Mouse (Mus musculus): Measurements from ENCODE around the gene Drg1.
"Not testable (repeated sequence)": the region's sequence is repeated elsewhere in the genome, so short reads cannot be mapped to it uniquely, and the experiment has no call there.

Drg1 gene

DNA sequence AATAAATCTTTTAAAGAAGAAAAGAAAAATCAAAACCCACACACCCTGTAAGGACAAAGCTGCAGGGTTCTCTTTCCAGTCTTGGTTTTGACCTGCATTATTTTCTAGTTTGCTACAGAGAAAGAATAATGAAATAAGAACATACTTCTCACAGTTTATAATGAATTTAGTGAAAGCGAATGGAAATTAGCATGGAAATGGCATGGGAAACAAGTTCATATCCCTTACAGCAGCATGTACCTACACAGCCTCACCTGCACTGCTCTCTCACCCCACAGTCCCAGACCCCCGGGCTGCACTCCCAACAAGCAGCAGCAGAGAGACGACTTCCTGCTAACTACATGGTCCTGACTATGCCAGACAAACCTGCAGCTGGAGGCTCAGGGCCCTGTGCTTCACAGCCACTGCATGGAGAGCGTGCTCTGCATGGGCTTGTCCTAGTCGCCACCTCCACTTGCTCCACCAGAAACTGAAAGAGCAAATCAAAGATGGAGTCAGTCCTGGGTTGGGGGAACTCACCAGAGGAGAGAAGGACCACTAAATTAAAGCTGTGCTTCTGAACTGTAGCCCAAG is 100.9 kb downstream of the Drg1 start:
- not testable (repeated sequence) for DNase-seq

GRCm38 (mm10) chr11:3163661-3164060 is 102.6 kb downstream of the Drg1 start:
- DNase-seq: not testable (repeated sequence)

DNA sequence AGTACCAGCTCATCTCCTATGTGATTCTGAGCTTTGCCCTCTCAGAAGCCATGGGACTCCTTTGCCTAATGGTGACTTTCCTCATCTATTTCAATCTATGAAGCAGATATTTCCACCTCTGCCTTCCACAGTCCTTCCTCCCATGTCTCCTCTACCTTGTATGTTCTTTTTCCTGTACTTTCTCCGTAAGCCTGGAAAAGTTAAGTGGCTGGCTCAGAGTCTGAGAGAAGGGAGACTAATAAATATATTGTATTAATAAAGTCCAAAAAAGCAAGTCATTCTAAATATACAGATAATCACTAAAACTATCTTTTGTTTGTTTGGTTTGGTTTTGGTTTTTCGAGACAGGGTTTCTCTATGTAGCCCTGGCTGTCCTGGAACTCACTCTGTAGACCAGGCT is 103.1 kb downstream of the Drg1 start:
- DNase-seq: not testable (repeated sequence)

DNA sequence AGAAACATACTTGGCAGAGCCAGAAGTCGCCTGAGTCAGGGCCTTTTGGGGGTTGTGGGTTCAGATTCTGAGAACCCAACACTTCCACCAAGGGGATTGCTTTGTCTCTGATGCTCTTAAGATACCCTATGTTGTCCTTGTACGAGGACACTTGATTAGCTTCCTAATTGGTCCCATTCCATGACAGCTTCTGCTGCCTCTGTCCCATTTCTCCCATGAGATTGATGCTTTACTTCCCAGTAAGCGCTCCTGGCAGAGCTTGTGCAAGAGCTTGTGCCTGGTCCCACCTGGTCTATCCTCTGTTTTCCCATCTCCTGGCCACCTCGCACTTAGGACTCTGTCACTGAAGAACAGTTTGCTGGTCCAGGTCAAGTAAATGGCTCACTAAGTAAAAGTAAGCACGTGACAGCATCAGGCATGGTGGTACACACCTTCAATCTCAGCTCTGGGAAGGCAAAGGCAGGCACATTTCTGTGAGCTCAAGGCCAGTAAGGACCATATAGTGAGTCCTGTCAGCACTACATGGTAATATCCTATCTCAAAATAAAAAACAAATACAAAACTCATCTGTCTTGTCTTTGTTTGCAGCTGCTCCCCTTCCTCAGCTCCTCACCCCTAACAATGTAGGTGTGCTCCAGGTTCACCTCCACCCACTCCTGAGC is 103.8 kb downstream of the Drg1 start:
- not testable (repeated sequence) for DNase-seq

DNA sequence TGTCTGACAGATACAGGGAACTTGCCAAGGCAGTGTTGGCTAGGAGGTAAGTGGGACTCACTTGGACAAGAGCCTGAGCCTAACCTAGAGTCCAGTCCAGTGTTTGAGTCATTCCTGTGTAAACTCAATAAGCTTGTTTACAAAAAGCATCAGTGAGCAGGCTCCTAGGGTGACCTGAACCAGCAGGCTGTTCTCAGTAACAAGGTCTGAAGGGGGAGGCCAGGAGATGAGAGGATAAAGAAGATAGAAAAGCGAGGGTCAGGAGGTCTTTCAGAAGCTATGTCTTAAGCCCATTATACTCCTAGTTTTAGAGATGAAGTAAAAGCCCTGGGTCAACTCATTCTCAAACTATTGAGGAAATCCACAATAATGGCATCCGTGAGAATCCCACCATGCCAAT is 104.8 kb downstream of the Drg1 start:
- not testable (repeated sequence) for DNase-seq

DNA sequence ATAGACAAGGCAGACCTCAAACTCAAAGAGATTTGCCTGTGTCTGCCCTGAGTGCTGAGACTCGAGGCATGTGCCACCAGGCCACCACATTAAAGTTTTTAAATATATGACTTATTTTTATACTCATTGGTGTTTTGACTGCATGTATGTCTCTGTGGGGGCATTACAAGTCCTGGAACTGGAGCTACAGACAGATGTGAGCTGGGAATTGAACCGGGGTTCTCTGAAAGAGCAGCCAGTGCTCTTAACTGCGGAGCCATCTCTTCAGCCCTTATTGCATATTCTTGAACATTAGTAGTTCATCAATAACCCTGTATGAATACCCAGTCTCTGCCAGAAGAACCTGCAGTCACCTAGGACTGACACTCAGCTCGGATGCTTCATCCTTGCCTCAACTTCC is 107.4 kb downstream of the Drg1 start:
- DNase-seq: not testable (repeated sequence)

- DNase-seq: not testable (repeated sequence)
Observed at GRCm38 (mm10) chr11:3157996-3158395, 108.2 kb downstream of the Drg1 start.

DNA sequence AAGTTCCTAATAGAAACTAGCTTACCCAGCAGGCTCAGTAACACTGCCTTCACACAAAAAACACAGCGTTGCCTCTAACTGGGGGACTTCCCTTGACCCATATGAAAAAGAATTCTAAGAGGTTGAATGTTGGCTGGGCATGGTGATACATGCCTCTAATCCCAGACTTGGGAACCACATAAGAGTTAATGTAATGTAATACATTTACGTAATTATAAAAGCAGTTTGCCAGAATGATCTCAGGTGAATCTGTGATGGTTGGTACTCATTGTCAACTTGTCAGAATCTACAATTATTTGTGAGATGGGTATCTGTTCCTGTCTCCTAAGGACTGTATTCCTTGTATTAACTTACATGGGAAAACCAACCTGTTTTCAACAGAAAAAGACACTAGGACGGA is 109.2 kb downstream of the Drg1 start:
- not testable (repeated sequence) for DNase-seq

DNA sequence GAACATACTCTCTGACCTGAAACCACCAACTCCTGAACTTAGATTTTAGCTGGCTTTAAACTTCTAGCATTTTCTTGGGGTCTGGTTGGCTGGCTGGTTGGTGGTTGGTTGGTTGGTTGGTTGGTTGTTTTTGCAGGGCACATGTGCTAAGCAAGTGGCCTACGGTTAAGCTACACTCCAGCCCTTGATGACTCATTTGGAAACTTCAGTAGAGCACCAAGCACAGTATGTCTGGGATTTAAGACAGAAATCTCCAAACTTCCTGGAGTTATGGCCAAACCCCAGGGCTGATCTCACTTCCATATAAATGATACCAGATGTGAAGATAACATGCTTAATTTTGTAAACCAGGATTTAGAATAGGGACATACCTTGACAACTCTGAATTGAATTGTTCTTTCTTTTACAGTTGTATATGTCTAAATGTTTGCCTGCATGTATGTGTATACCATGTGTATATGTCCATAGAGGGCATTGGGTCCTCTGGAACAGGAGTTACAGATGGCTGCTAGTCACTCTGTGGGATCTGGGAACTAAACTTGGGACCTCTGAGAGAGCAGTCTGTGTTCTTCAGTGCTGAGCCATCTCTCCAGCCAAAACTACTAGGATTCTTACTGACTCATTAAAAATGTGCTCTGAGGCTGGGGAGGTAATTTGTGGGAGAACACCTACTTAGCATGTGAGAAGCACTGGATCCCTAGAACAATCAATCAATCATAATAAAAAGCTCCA is 112.4 kb downstream of the Drg1 start:
- DNase-seq: not testable (repeated sequence)

GRCm38 (mm10) chr11:3151358-3151757 is 114.9 kb downstream of the Drg1 start:
- DNase-seq: not testable (repeated sequence)

GRCm38 (mm10) chr11:3150677-3151003 is 115.6 kb downstream of the Drg1 start:
- DNase-seq: not testable (repeated sequence)

- peak; percentile 42 for DNase-seq
Observed at GRCm38 (mm10) chr11:3150003-3150676, 116.1 kb downstream of the Drg1 start.

DNA sequence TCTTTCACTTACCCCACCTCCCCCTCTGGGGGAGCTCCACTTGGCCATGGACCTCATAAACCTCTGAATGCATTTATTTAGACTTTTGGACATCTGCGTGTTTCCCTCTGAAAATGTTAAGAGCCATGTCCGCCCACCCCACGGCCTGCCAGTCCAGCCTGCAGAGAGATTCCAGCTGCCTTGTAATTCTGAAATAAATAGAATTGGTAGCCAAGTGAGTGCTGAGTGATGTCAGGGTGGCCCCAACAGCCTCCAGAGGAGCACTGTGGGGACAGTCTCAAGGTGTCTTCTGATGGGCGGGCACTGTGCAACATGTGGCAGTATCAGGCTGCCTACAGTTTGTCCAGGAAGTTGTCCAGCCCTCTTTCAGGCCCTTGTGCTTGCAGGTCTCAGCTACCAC is 116.7 kb downstream of the Drg1 start:
- not testable (repeated sequence) for DNase-seq

DNA sequence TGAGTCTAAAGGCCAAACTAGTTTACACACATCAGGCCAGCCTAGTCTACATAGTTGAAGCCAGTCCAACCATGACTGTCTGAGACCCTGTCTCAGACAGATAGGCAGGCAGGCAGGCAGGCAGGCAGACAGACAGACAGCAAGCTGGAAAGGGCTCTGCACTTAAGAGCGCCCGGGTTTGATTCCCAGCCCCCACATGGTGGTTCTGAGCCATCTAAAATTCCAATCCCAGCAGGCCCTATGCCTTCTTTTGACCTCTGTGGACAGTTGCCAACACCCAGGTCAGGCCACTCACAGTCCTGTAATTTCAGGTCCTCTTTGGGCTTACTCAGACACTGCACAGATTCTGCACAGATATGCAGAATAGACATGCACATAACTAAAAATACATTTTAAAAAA is 119.4 kb downstream of the Drg1 start:
- DNase-seq: not testable (repeated sequence)

GRCm38 (mm10) chr11:3145359-3146165 is 120.7 kb downstream of the Drg1 start:
- not testable (repeated sequence) for DNase-seq

- not testable (repeated sequence) for DNase-seq
Observed at GRCm38 (mm10) chr11:3143984-3144383, 122.2 kb downstream of the Drg1 start.

GRCm38 (mm10) chr11:3142413-3142812 is 123.8 kb downstream of the Drg1 start:
- peak; percentile 63 for DNase-seq

GRCm38 (mm10) chr11:3140967-3141535 is 125.2 kb downstream of the Drg1 start:
- DNase-seq: not testable (repeated sequence)

- DNase-seq: not testable (repeated sequence)
Observed at GRCm38 (mm10) chr11:3138323-3138722, 127.9 kb downstream of the Drg1 start.

Data from right cerebral cortex, postnatal 14 days (tissue).